Mouse (Mus musculus): ENCODE results near the gene Lrp1. TPM values are rescaled to one million over a fixed set of nuclear protein-coding genes. Genes with fewer than 3 reads are reported as not detected.

The Lrp1 gene
- polyA plus RNA-seq, 1 experiment from 2014 or later = 57.6 TPM

DNA sequence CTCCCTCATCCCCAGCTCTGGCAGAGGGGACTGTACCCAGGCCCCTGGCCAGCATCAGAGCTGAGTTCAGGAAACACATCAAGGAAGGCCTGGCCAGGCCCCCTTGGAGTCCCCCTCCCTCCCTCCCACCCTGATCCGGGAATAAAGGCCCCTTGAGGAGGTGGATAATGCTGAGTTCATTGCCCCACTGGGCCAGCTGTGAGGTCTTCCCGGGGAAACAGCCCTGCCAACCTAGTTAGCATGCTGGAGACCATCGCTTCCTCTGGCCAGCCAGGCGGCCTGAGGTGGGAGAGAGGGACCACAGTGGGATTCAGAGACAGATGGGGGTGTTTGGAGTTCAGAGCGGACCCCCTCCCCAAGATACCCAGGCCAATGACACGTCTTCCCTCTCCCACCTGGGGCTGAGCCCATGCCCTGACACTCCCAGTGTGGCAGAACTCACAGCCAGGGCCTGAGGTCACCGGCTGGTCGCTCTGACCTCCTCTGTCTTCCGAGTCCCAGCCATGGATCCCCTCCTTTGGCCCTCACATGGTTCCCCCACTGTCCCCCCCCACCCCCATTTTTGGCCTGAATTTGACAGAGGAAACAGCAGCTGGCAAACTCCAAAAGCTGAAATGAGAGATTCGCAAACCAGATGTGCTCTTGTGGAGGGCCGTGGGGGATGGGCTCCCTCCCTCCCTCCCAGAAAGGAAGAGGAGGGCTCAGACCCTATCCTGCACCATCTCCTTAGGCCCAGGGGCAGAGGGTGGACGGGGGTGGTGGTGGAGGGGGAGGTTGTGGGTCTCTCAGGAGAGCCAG is 6.5 kb downstream of the Lrp1 start:
- no peaks in the 10 kb centered on the region for H3K9me3 ChIP-seq (ENCODE audit: control insufficient read depth, low read length)
- peaks cover 54% of the 10 kb centered on the region for H3K4me1 ChIP-seq (ENCODE audit: control insufficient read depth, insufficient read depth, low read length)
- 12% methylated on average over 11 of the region's 12 CpGs for WGBS
- DNase-seq (ENCODE audit: low spot score) = peak; percentile 49
- no peak overlapping the region for H3K4me3 ChIP-seq (ENCODE audit: low read depth, low read length)
- peak overlapping the region; percentile 29; the same call in 1 of the 2 replicates for H3K4me2 ChIP-seq (ENCODE audit: low read depth, severe bottlenecking)
- peak overlapping the region; percentile 89 for H3K27ac ChIP-seq (replicated peaks; ENCODE audit: low read depth, low read length)
- no peak overlapping the region for H3K9ac ChIP-seq (ENCODE audit: low read length)
- no peaks in the 10 kb centered on the region for H3K27me3 ChIP-seq (ENCODE audit: control insufficient read depth, insufficient read depth, low read length)
- 0 out of 2 replicates have a peak, but pooled peaks have one; percentile 56 for ATAC-seq (ENCODE audit: insufficient number of reproducible peaks, low FRiP score, low TSS enrichment, low read depth)
- H3K36me3 ChIP-seq (ENCODE audit: control insufficient read depth, insufficient read depth, low read length) = peaks cover 10% of the 10 kb centered on the region

DNA sequence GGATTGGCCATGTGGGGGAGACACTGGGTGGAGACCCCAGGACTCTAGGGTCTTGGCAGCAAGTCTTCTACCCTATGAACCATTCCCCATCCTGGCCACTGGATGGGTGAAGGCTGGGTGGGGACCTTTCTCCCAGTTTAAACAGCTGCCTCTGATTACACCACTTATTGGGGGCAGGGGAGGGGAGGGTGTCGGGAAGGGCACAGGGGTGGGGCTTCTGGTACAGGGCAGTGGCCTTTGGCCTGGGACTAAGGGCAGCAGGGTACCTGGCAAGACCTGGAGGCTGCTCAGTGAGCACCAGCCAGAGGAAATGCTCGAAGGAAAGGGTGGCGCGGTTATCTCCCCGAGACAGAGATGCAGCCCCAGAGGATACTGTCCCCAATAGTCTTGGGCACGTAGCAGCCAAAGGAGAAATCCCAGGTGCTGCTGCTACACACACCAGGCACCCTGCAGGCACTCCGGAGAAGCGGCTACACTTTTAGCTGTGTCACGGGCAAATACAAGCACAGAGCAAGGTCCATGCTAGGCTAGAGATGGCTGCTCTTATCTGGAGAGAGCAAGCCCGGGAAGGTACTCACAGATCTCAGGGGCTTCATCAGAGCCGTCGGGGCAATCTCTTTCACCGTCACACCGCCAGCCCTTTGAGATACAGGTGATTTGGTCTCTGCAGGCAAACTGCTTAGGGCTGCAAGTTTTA is 8.7 kb downstream of the Lrp1 start:
- H3K36me3 ChIP-seq (ENCODE audit: control insufficient read depth, insufficient read depth, low read length) = peaks cover 10% of the 10 kb centered on the region
- peaks cover 35% of the 10 kb centered on the region for H3K4me1 ChIP-seq (ENCODE audit: control insufficient read depth, insufficient read depth, low read length)
- no peak overlapping the region for H3K4me3 ChIP-seq (ENCODE audit: low read depth, low read length)
- no peaks in the 10 kb centered on the region for H3K27me3 ChIP-seq (ENCODE audit: control insufficient read depth, insufficient read depth, low read length)
- no peaks in the 10 kb centered on the region for H3K9me3 ChIP-seq (ENCODE audit: control insufficient read depth, low read length)
- DNase-seq (ENCODE audit: low spot score) (no peak), ATAC-seq (ENCODE audit: insufficient number of reproducible peaks, low FRiP score, low TSS enrichment, low read depth) (no peak)
- no peak overlapping the region for H3K9ac ChIP-seq (ENCODE audit: low read length)
- H3K27ac ChIP-seq (replicated peaks; ENCODE audit: low read depth, low read length) = no peak overlapping the region
- no peak overlapping the region for H3K4me2 ChIP-seq (ENCODE audit: low read depth, severe bottlenecking)
- 85% methylated on average over 14 of the region's 14 CpGs for WGBS

GRCm38 (mm10) chr10:127610066-127610415 is 10.9 kb downstream of the Lrp1 start:
- Histone ChIP-seq H3K27me3 (ENCODE audit: control insufficient read depth, insufficient read depth, low read length) (no peaks in the 10 kb centered on the region), H3K4me1 (ENCODE audit: control insufficient read depth, insufficient read depth, low read length) (peaks cover 15% of the 10 kb centered on the region), H3K9me3 (ENCODE audit: control insufficient read depth, low read length) (no peaks in the 10 kb centered on the region), H3K4me2 (ENCODE audit: low read depth, severe bottlenecking) (no peak overlapping the region), H3K36me3 (ENCODE audit: control insufficient read depth, insufficient read depth, low read length) (peaks cover 14% of the 10 kb centered on the region), H3K9ac (ENCODE audit: low read length) (no peak overlapping the region), H3K27ac (replicated peaks; ENCODE audit: low read depth, low read length) (no peak overlapping the region; the same call in 1 of the 2 replicates), H3K4me3 (ENCODE audit: low read depth, low read length) (no peak overlapping the region)
- 90% methylated on average over 9 of the region's 9 CpGs for WGBS
- ATAC-seq (ENCODE audit: insufficient number of reproducible peaks, low FRiP score, low TSS enrichment, low read depth) (no peak), DNase-seq (ENCODE audit: low spot score) (no peak)

GRCm38 (mm10) chr10:127609415-127610065 is 11.4 kb downstream of the Lrp1 start:
- Histone ChIP-seq H3K4me2 (ENCODE audit: low read depth, severe bottlenecking) (no peak overlapping the region), H3K4me3 (ENCODE audit: low read depth, low read length) (no peak overlapping the region), H3K36me3 (ENCODE audit: control insufficient read depth, insufficient read depth, low read length) (peaks cover 15% of the 10 kb centered on the region), H3K27ac (replicated peaks; ENCODE audit: low read depth, low read length) (no peak overlapping the region; the same call in 1 of the 2 replicates), H3K9me3 (ENCODE audit: control insufficient read depth, low read length) (no peaks in the 10 kb centered on the region), H3K27me3 (ENCODE audit: control insufficient read depth, insufficient read depth, low read length) (no peaks in the 10 kb centered on the region), H3K9ac (ENCODE audit: low read length) (no peak overlapping the region), H3K4me1 (ENCODE audit: control insufficient read depth, insufficient read depth, low read length) (peaks cover 10% of the 10 kb centered on the region)
- 60% methylated on average over 9 of the region's 9 CpGs for WGBS
- ATAC-seq (ENCODE audit: insufficient number of reproducible peaks, low FRiP score, low TSS enrichment, low read depth) = no peak
- no peak for DNase-seq (ENCODE audit: low spot score)

- Histone ChIP-seq H3K9me3 (ENCODE audit: control insufficient read depth, low read length) (no peaks in the 10 kb centered on the region), H3K9ac (ENCODE audit: low read length) (no peak overlapping the region), H3K4me2 (ENCODE audit: low read depth, severe bottlenecking) (no peak overlapping the region), H3K27ac (replicated peaks; ENCODE audit: low read depth, low read length) (no peak overlapping the region), H3K27me3 (ENCODE audit: control insufficient read depth, insufficient read depth, low read length) (no peaks in the 10 kb centered on the region), H3K36me3 (ENCODE audit: control insufficient read depth, insufficient read depth, low read length) (peaks cover 13% of the 10 kb centered on the region), H3K4me3 (ENCODE audit: low read depth, low read length) (no peak overlapping the region), H3K4me1 (ENCODE audit: control insufficient read depth, insufficient read depth, low read length) (0 out of 2 replicates have a peak, but pooled peaks cover 3% of the 10 kb centered on the region)
- DNase-seq (ENCODE audit: low spot score) (no peak), ATAC-seq (ENCODE audit: insufficient number of reproducible peaks, low FRiP score, low TSS enrichment, low read depth) (no peak)
- WGBS = 97% methylated on average over 7 of the region's 7 CpGs
These were observed 13.9 kb downstream of the Lrp1 start for GRCm38 (mm10) chr10:127607059-127607458.

DNA sequence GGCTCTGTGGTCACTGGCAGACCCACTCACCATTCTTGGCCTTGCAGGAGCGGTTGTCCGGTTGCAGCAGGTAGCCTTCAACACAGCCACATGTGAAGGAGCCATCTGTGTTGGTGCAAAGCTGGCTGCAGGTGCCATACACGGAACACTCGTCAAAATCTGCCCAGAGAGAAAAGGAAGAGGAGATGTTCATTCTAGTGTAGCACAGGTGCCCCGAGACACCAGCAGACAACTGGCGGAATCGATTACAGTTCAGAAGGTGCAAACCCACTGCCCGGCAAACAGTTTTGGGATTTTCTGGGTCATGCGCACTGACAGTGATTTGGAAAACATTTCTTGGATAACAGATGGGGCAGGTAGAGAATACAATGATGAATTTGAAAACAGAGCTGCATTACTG is 15.2 kb downstream of the Lrp1 start:
- Histone ChIP-seq H3K4me3 (ENCODE audit: low read depth, low read length) (no peak overlapping the region), H3K4me2 (ENCODE audit: low read depth, severe bottlenecking) (no peak overlapping the region), H3K4me1 (ENCODE audit: control insufficient read depth, insufficient read depth, low read length) (0 out of 2 replicates have a peak, but pooled peaks cover 3% of the 10 kb centered on the region), H3K27ac (replicated peaks; ENCODE audit: low read depth, low read length) (no peak overlapping the region), H3K27me3 (ENCODE audit: control insufficient read depth, insufficient read depth, low read length) (no peaks in the 10 kb centered on the region), H3K9me3 (ENCODE audit: control insufficient read depth, low read length) (no peaks in the 10 kb centered on the region), H3K9ac (ENCODE audit: low read length) (no peak overlapping the region), H3K36me3 (ENCODE audit: control insufficient read depth, insufficient read depth, low read length) (peaks cover 8% of the 10 kb centered on the region; the same call in 1 of the 2 replicates)
- WGBS = 96% methylated on average over 9 of the region's 9 CpGs
- DNase-seq (ENCODE audit: low spot score) (no peak), ATAC-seq (ENCODE audit: insufficient number of reproducible peaks, low FRiP score, low TSS enrichment, low read depth) (no peak)

DNA sequence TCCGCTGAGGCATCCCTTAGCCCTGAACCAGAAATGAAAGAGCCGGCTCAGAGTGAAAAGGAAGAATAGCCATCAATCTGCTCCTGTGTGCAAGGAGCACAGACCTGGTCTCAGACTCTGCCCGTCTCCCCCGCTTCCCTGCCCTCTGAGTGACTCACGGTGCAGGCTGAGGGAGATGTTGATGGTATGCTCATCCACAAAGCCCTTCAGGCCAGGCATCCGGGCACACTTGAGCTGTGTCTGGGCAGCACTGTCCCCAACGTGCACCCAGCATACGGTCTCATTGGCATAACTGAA is 15.7 kb downstream of the Lrp1 start:
- no peaks in the 10 kb centered on the region for H3K9me3 ChIP-seq (ENCODE audit: control insufficient read depth, low read length)
- H3K9ac ChIP-seq (ENCODE audit: low read length) = no peak overlapping the region
- H3K4me2 ChIP-seq (ENCODE audit: low read depth, severe bottlenecking) = no peak overlapping the region
- 0 out of 2 replicates have a peak, but pooled peaks cover 3% of the 10 kb centered on the region for H3K4me1 ChIP-seq (ENCODE audit: control insufficient read depth, insufficient read depth, low read length)
- no peak overlapping the region for H3K27ac ChIP-seq (replicated peaks; ENCODE audit: low read depth, low read length)
- H3K36me3 ChIP-seq (ENCODE audit: control insufficient read depth, insufficient read depth, low read length) = peaks cover 10% of the 10 kb centered on the region; the same call in 1 of the 2 replicates
- no peak for ATAC-seq (ENCODE audit: insufficient number of reproducible peaks, low FRiP score, low TSS enrichment, low read depth)
- 85% methylated on average over 8 of the region's 8 CpGs for WGBS
- no peaks in the 10 kb centered on the region for H3K27me3 ChIP-seq (ENCODE audit: control insufficient read depth, insufficient read depth, low read length)
- H3K4me3 ChIP-seq (ENCODE audit: low read depth, low read length) = no peak overlapping the region
- DNase-seq (ENCODE audit: low spot score) = no peak

- Histone ChIP-seq H3K9me3 (ENCODE audit: control insufficient read depth, low read length) (no peaks in the 10 kb centered on the region), H3K27me3 (ENCODE audit: control insufficient read depth, insufficient read depth, low read length) (no peaks in the 10 kb centered on the region), H3K27ac (replicated peaks; ENCODE audit: low read depth, low read length) (no peak overlapping the region), H3K9ac (ENCODE audit: low read length) (no peak overlapping the region), H3K4me1 (ENCODE audit: control insufficient read depth, insufficient read depth, low read length) (peaks cover 3% of the 10 kb centered on the region; the same call in 1 of the 2 replicates), H3K4me2 (ENCODE audit: low read depth, severe bottlenecking) (no peak overlapping the region), H3K36me3 (ENCODE audit: control insufficient read depth, insufficient read depth, low read length) (peaks cover 11% of the 10 kb centered on the region; the same call in 1 of the 2 replicates), H3K4me3 (ENCODE audit: low read depth, low read length) (no peak overlapping the region)
- ATAC-seq (ENCODE audit: insufficient number of reproducible peaks, low FRiP score, low TSS enrichment, low read depth) = no peak
- no peak for DNase-seq (ENCODE audit: low spot score)
- whole genome bisulfite sequencing = 42% methylated on average over 15 of the region's 15 CpGs
These were observed 16.3 kb downstream of the Lrp1 start for GRCm38 (mm10) chr10:127604465-127605250.
